Mouse (Mus musculus): Measurements from ENCODE around the gene Iqschfp.

GRCm38 (mm10) chr3:68332515-68332914, 440.5 kb downstream of the Iqschfp start:
- no peak for TF ChIP-seq CTCF (IDR thresholded peaks at IDR 0.05; ENCODE audit: control insufficient read depth, insufficient read depth, insufficient replicate concordance, low read depth, low read length)
- TF ChIP-seq POLR2A (IDR thresholded peaks at IDR 0.05; ENCODE audit: control insufficient read depth, low read depth, low read length): no peak
